Mouse (Mus musculus) ZHBTc4 (cell line): Measurements from ENCODE around the gene Mfap3.

Experiments
- DNase-seq: peaks from one replicate; pipeline ENCODE4 v3.0.0-alpha.2; 2011; ENCODE audit warnings: low read depth, low spot score

Mfap3 gene

GRCm38 (mm10) chr11:57518091-57518750 is at the start of gene Mfap3, which contains the start of gene Fam114a2:
TSS of gene Mfap3 (plus strand) at chr11:57518664.
TSS of gene Fam114a2 (minus strand) at chr11:57518617.
- DNase-seq, result peak; percentile 95

DNA sequence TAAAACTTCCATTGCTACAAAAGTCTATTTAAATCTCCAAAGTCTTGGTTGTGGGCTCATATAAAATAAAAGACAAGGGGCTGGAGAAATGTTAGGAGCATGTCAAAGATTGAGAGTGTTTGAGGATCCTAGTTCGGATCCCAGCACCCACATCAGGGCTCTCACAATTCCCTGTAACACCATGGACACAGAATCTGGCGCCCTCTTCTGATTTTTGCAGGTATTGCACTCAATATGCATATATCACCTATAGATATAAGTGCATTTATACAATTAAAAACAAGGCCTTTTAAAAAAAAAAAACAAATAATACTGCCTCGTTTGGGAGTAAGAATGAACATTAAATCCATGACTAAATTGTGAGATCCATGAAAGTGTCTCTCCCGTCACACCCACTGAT is 49.8 kb upstream of the Mfap3 start:
- DNase-seq, result no peak

DNA sequence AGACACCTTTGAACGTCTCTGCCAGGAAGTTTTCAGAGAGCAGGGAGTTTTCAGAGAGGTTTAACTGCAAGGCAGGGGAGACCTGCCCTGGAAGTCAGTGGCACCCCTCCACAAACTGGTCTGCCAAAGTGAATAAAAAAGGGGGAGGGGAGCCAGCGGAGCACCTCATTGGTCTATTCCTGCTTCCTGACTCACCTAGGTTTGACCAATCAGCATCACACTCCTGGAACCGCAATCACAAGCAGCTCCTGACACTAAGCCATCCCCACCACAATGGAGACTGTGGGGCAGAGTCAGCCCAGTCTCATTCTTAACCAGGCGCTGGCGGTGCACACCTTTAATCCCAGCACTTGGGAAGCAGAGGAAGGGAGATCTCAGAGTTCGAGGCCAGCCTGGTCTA is 48.4 kb upstream of the Mfap3 start:
- DNase-seq, result peak; percentile 49

DNA sequence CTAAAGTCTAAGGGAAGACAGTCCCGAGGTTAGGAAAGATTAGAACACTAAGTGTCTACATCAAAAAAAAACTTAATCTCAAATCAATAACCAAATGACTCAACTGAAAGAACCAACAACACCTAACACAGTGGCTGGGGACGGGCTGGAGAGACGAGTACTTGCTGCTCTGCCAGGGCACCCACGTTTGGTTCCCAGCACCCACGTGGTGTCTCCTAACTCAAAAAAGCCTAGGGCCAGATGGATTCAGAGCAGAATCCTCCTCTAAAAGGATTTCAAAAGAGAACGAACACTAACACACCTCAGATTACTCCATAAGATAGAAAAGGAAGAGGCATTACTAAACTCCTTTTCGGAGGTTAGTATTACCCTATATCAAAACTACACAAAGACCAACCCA is 47.5 kb upstream of the Mfap3 start:
- DNase-seq, result no peak

- peak; percentile 48 for DNase-seq
These were observed 44.0 kb upstream of the Mfap3 start for GRCm38 (mm10) chr11:57474296-57474941.

DNA sequence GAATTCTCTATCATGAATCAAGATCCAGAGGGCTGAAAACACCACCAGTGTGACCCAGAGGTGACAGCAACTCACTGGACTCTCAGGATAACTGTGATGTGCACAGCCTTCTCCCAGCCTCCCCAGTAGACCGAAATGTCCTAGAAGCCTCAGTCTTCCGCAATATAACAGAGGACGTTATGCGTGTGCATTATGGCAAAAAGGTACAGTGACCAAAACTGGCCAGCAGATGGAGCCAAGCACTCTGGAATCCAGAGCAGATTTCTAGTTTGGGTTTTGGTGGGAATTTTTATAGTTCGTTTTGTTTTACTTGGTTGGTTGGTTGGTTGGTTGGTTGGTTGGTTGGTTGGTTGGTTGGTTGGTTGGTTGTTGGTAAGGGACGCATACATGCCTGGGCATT is 43.3 kb upstream of the Mfap3 start:
- DNase-seq, result peak; percentile 58

GRCm38 (mm10) chr11:57478077-57478476 is 40.4 kb upstream of the Mfap3 start:
- no peak for DNase-seq

GRCm38 (mm10) chr11:57488436-57488835 is 30.0 kb upstream of the Mfap3 start:
- no peak for DNase-seq

DNA sequence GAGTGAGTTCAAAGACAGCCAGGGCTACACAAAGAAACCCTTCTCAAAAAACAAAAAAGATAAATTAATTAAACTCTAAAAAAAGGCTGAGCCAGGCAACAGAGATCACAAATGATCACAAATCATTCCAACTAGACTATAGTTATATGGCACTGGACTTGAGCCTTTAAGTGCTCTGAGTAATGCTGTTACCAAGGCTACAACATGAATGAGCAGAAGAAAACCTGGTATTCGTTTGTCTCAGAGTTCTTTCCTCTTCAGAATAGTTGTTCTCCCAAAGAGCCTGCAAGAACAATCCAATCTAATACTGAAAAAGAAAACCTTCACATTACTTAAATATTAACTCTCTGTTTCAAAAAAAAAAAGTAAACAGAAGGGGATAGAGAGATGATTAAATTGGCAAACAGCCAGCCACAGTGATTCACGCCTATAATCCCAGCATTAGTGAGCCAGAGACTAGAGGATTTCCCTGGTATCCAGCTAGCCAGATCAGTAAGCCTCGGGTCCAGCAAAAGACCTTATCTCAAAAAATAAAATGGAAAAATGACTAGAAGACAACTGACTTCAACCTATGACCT is 21.9 kb upstream of the Mfap3 start:
- no peak for DNase-seq

DNA sequence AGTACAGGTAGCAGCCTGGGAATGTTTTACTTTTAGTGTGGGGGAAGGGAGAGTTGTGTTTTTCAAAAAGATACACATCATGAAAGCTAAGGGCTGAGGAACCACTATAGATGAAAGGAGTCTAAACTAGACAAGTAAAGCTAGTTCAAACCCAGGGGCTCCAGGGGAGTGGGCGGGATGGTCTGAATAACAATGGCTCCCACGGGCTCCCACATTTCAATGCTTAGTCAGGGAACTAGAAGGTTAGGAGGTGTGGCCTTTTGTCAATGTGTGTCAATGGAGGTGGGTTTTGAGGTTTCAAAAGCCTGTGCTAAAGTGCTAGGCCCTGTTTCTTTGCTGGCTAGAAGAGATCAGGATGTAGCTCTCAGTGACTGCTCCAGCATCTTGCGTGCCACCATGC is 20.8 kb upstream of the Mfap3 start:
- peak; percentile 55 for DNase-seq

- DNase-seq, result no peak
These were observed 20.2 kb upstream of the Mfap3 start for GRCm38 (mm10) chr11:57498215-57498614.

DNA sequence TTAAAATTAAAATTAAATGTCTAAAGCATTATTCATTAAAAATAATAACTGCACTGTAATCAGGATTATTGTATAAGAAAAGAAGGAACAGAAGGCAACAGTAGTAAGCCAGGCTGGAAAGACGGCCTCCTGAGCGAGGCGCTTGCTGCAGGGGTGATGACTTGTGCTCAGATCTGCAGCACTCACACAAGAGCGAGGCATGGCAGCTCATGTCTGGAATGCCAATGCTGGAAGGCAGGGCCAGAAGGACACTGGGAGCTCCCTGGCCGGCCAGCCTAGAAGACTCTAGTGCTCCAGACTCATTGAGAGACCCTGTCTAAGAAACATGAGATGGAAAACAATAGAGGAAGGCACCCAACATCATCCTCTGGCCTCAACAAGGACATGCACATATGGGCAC is 15.3 kb upstream of the Mfap3 start:
- no peak for DNase-seq

DNA sequence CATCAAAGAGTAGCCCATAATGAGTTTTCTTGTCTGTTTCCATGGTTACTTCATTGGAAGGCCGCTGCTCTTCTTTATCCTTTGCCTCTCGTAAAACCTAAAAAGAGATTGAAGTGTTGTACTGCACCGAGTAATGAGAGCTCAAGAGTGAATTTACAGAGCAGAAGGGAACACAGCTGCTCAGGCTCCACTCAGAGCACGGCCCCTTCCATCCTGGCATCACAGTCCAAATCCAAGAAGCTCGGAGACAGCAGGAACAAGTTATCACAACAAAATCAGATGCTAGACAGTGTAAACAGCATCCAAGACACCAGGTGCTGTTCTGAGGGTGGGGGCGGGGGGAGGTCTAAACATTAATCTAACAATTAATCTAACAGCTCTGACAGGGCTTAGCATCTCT is 11.6 kb upstream of the Mfap3 start:
- no peak for DNase-seq

- DNase-seq, result no peak
These were observed 3.2 kb upstream of the Mfap3 start for GRCm38 (mm10) chr11:57515218-57515617.

- no peak for DNase-seq
These were observed 1.5 kb upstream of the Mfap3 start for GRCm38 (mm10) chr11:57516946-57517441.

- no peak for DNase-seq
These were observed 286 bp downstream of the Mfap3 start for GRCm38 (mm10) chr11:57518751-57519148.

DNA sequence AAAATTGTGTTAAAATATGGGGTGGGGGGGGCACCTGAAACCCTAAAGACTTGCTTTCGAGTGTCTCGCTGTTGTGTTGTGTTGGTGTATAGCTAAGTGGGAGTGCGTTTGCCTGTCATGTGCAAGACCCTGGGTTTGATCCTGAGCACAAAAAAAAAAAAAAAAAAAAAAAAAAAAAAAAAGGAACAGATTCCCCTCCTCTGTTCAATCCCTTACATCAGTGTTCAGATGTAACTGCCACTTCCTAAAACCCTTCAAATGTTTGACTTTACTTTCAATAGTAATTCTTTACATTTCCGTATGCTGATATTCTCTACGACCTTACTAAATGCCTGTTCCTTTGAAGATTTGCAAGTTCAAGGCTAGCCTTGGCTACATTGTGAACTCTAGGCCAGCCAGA is 840 bp downstream of the Mfap3 start:
- no peak for DNase-seq

DNA sequence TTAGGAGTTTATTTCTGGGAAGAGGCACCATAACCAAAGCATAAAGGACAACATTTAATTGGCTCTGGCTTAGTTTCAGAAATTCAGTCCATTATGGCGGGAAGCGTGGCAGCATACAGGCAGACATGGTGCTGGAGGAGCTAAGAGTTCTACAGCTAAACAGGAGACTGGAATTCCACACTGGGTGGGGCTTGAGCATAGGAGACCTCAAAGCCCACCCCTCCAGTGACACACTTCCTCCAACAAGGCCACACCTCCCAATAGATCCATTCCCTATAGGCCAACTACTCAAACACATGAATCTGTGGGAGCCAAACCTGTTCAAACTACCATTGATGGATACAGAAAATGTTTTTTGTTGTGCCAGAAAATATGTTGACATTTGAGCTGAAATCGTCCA is 2.7 kb downstream of the Mfap3 start:
- peak; percentile 54 for DNase-seq

GRCm38 (mm10) chr11:57522046-57522445 is 3.6 kb downstream of the Mfap3 start:
- DNase-seq, result no peak

DNA sequence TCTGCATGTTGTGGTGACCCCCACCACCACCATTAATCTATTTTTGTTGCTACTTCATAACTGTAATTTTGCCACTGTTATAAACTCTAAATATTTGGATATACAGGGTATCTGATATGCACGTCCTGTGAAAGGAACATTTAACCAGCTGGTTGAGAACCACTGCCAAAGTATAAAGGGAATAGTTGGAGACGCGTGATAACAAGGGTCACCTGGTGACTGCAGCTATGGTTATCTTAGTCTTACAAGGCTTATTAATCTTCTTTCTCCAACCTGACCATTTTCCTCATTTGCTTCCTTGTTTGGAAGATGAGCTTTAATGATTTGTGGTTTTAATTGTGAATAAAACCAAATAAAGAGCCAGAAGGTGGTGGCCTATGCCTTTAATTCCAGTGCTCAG is 5.0 kb downstream of the Mfap3 start:
- no peak for DNase-seq

DNA sequence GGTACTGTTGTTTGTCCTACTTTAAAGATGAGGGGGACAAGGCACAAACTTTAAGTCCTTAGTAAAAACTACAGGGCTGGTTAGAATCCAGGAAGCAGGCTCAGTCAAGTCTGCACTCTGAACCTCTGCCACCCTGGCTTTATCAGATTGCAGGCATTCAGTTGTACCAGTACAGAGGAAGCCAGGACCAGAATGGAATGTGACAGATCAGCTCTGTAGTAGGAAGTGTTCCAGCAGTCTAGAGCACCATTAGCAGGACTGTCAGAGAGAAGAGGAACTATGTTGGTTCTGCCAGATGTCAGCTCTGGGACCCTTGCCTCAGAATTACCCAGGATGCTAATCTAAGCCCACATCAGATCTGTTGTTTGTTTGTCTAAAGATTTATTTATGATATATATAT is 6.1 kb downstream of the Mfap3 start:
- DNase-seq, result no peak

DNA sequence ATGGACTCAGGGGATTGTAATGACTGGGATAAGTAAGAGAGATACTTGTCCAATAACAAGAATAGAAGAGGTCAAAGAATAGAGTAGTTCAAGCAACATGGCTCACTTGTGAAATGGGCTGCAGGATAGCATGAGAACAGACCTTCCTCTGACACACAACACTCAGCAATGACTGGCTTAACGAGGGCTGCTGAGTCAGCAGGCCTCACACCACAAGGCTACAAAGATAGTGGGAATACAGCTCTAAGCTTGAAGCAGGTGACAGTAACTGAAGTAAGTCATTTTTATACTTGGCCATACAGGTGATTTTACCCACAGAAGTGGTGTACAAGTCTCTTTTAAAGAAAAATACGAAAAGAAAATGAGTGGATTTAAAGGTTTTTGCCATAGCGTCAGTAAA is 7.4 kb downstream of the Mfap3 start:
- DNase-seq, result no peak

- DNase-seq, result no peak
These were observed 9.0 kb downstream of the Mfap3 start for GRCm38 (mm10) chr11:57527506-57527905.
